Mouse (Mus musculus) erythroblast, embryonic 14.5 days (primary cell): ENCODE measurements around the gene Gcdh. TPM values are rescaled to one million over a fixed set of nuclear protein-coding genes. Genes with fewer than 3 reads are reported as not detected.

ENCODE experiments used
- H3K27me3 ChIP-seq: 2 replicates; pipeline ENCODE4 v1.6.1; 2012; ENCODE audit warnings: inconsistent platforms; ENCODE audit not compliant: control insufficient read depth
- H3K36me3 ChIP-seq: 2 replicates; pipeline ENCODE4 v1.6.1; 2012; ENCODE audit warnings: mild to moderate bottlenecking, inconsistent platforms; ENCODE audit not compliant: control insufficient read depth
- H3K4me1 ChIP-seq: 2 replicates; pipeline ENCODE4 v1.6.1; 2012; ENCODE audit warnings: inconsistent platforms; ENCODE audit not compliant: control insufficient read depth
- H3K4me3 ChIP-seq: replicated peaks from 2 replicates; pipeline ENCODE3; 2012; ENCODE audit warnings: moderate library complexity, mild to moderate bottlenecking, inconsistent platforms
- H3K9me3 ChIP-seq: 2 replicates; pipeline ENCODE4 v1.6.1; 2012; ENCODE audit warnings: low read length, inconsistent platforms, mixed read lengths; ENCODE audit not compliant: control insufficient read depth
- GATA1 ChIP-seq: IDR thresholded peaks from 2 replicates; pipeline ENCODE4 v1.6.1; 2012; ENCODE audit warnings: low read length, inconsistent platforms, mixed read lengths
- TAL1 ChIP-seq: IDR thresholded peaks from 3 replicates; pipeline ENCODE4 v1.6.1; 2012; ENCODE audit warnings: low read length, inconsistent platforms, mixed read lengths
- polyA plus RNA-seq: library from polyadenylated mRNA; stranded (reverse); fragments of >175 nt; gene quantifications from 2 replicates; pipeline ENCODE4 v1.2.3, GENCODE M21; 2012

The Gcdh gene
- polyA plus RNA-seq, 1 experiment: 15.0 TPM

DNA sequence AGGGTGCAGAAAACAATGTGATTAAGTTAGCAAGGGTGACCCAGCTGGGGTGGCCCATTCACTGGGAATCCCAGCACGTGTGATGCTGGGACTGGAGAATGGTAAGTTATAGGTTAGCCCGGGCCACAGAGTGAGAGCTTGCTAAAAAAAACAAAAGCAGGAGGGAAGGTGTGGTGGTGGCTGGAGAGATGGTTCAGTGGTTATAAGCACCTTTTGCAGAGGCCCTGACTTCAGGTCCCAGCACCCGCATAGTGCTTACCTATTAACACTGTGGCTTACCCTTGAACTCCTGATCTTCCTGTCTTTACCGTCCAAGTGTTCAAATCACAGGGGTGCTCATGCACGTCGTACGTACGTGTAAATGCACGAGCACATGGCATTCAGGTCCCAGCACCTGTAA is 13.3 kb upstream of the Gcdh start:
- Histone ChIP-seq H3K4me1 (peaks cover 70% of the 10 kb centered on the region), H3K9me3 (no peaks in the 10 kb centered on the region), H3K27me3 (peaks cover 5% of the 10 kb centered on the region), H3K4me3 (peak overlapping the region; percentile 20), H3K36me3 (peaks cover 84% of the 10 kb centered on the region)
- TF ChIP-seq GATA1 (no peak), TAL1 (no peak)

DNA sequence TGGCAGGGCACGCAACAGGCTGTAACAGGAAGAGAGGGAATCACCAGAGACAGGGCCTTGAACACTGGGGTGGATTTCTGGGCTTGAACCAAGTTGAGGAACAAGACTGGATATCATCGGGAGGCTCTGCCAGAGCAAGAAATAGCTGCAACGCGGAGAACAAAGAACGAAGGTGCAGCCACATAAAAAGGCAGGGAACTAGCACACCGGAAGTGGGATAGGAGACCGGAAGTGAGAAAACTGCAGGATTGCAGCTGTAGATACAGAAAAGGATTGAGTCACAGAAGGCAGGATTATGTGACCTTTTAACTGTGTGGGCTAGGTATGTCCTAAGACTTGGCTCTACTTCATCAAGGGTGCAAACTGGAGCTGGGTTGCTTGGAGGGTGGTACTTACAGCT is 10.6 kb upstream of the Gcdh start:
- H3K4me1 ChIP-seq: peaks cover 73% of the 10 kb centered on the region
- no peaks in the 10 kb centered on the region for H3K27me3 ChIP-seq
- H3K9me3 ChIP-seq: no peaks in the 10 kb centered on the region
- peak overlapping the region; percentile 59 for H3K4me3 ChIP-seq
- peaks cover 71% of the 10 kb centered on the region for H3K36me3 ChIP-seq
- no peak for TF ChIP-seq GATA1
- TF ChIP-seq TAL1: no peak

DNA sequence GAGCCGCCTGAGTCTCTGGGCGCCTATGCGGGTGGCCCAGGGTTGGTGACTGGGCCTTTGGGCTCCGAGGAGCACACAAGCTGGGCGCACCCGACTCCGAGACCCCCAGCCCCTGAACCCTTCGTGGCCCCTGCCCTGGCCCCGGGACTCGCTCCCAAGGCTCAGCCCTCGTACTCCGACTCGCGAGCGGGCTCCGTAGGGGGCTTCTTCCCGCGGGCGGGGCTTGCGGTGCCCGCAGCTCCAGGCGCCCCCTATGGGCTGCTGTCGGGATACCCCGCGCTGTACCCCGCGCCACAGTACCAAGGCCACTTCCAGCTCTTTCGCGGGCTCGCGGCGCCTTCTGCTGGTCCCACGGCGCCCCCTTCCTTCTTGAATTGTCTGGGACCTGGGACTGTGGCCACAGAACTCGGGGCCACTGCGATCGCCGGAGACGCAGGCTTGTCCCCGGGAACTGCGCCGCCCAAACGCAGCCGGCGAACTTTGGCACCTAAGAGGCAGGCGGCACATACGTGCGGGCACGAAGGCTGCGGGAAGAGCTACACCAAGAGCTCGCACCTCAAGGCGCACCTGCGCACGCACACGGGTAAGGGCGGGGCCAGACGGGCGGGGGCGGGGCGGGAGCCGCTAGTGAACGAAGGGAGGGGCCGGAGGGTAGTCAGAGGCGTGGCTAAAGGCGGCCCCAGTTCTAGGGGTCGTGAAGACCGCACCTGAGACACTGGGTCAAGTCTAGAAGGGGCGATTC is 9.4 kb upstream of the Gcdh start:
- Histone ChIP-seq H3K36me3 (peaks cover 79% of the 10 kb centered on the region), H3K4me1 (peaks cover 74% of the 10 kb centered on the region), H3K4me3 (peak overlapping the region; percentile 74), H3K9me3 (no peaks in the 10 kb centered on the region), H3K27me3 (no peaks in the 10 kb centered on the region)
- TF ChIP-seq TAL1 (no peak), GATA1 (no peak)

DNA sequence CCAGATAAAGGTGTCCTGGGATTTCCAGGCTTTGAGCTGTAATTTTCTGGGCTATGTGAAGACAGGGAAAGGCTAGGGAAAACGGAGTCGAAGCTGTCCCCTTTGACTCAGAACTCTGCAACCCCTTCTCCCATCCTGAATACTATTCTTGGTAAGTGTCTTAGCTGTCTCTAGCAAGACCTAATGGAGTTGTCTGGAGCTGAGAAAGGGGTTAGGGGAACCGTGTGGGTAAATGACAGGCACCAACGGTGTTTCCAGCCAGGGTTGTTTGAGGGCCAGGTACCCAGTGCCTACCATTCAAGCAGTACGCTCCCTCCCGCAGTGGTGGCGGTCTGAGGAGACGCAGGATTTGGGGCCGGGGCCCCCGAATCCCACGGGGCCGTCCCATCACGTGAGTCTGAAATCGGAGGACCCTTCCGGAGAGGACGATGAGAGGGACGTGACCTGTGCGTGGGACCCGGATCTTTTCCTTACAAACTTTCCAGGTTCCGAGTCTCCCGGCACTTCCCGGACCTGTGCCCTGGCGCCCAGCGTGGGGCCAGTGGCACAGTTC is 8.7 kb upstream of the Gcdh start:
- TF ChIP-seq GATA1 (no peak), TAL1 (no peak)
- H3K36me3 ChIP-seq: peaks cover 76% of the 10 kb centered on the region
- no peaks in the 10 kb centered on the region for H3K9me3 ChIP-seq
- H3K4me1 ChIP-seq: peaks cover 76% of the 10 kb centered on the region
- H3K4me3 ChIP-seq: peak overlapping the region; percentile 74
- H3K27me3 ChIP-seq: no peaks in the 10 kb centered on the region

DNA sequence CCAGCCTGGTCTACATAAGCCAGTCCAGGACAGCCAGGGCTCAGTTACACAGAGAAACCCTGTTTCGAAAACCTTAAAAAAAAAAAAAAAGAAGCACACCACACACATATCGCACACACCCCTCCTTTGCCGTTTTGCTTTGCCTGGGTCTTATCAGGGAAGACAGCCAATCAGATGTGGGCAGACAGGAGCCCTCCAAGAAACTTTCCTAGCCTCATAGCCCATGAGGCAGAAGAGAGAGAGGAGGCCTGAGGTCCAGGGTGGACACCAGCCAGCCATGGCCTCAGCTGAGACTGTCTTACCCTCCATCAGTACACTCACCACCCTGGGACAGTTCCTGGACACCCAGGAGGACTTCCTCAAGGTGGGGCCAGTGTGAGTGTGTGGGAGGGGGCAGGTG is 8.0 kb upstream of the Gcdh start, which contains the start of gene Klf1:
TSS of gene Klf1 (plus strand) at position 177 of the 400 bp plus-strand sequence.
- peak within 1 kb of the TSS; percentile 74 for H3K4me3 ChIP-seq
- TF ChIP-seq GATA1 (peak; percentile 79), TAL1 (peak; percentile 31; the same call in 1 of the 3 replicates)
- peaks cover 73% of the 10 kb centered on the region for H3K4me1 ChIP-seq
- H3K27me3 ChIP-seq: no peaks in the 10 kb centered on the region
- H3K36me3 ChIP-seq: peaks cover 74% of the 10 kb centered on the region
- no peaks in the 10 kb centered on the region for H3K9me3 ChIP-seq

DNA sequence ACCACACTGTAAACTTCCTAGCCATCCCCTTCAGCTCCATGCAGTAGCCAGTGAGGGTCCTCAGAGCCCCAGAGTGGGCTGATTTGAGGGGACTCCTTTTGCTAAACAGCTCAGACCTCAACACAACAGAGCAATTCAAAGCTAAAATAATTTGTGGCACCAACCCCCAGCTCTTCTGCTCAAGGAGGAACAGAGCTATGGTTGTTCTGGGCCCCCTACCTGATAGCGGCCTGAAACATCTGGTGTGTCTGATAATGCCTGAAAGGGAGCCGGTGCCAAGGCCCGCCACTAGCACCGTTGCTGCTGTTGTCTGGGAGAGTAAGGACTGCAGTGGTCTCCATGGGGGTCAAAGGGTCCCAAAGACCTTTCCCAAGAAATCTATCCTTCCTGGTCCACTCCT is 7.3 kb upstream of the Gcdh start:
- Histone ChIP-seq H3K9me3 (no peaks in the 10 kb centered on the region), H3K4me3 (peak overlapping the region; percentile 74), H3K27me3 (no peaks in the 10 kb centered on the region), H3K36me3 (peaks cover 74% of the 10 kb centered on the region), H3K4me1 (peaks cover 76% of the 10 kb centered on the region)
- TF ChIP-seq GATA1 (peak; percentile 90), TAL1 (peak; percentile 91)

DNA sequence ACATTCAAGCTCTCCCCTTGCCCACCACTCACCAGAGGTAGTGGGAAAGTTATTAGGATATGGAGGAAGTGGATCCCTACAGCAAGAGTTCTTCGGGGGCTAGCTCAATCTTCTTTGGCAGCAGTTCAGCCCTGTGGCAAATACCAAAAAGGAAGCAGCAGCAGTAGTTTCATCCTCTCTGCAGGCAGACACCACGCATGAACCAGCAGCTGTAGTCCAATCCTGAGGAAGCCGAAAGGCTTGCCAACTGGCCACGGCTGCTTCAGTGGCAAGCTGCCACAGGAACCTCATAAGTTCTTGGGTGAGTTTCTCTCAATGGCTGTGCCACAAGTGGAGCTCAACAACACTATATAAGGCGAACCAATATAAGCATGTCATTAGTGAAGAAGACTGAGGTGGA is 2.2 kb upstream of the Gcdh start:
- Histone ChIP-seq H3K9me3 (no peaks in the 10 kb centered on the region), H3K27me3 (no peaks in the 10 kb centered on the region), H3K36me3 (peaks cover 56% of the 10 kb centered on the region), H3K4me1 (peaks cover 89% of the 10 kb centered on the region), H3K4me3 (no peak overlapping the region)
- TF ChIP-seq GATA1: no peak

DNA sequence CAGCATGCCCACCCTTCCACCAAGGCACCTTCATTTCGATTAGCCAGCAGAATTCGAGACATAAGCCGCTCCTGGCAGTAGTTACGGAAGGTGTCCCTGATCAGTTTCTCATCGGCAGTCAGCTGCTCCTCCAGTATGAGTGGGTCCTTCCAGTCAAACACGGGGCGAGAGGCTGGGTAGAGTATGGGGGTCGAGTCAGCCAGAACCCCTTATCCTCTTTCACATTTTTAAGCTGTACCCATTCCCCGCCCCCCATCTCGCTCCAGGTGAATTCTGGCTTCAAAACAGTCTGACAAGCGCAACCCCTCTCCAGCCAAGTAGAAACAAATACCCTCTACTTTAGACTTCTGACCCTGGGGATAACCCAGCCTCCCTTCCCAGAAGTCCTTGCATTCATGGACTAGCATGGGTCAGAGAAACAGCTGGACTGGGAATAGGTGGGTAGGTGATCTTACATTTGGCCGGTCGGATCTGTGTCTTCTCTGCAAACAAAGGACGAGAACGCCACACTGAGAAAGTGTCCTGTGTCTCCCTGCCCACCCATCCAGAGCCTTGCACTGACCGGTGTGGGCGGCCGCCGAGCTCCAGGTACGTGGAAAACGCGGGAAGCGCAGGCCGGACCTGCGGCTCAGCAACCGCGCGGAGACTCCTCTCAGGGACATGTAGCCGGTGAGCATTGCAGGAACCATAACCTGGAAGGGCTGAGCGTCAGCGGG is 570 bp downstream of the Gcdh start:
- TF ChIP-seq GATA1: 0 out of 2 replicates have a peak, but pooled peaks have one; percentile 26
- no peak for TF ChIP-seq TAL1
- peak overlapping the region; percentile 99 for H3K4me3 ChIP-seq
- peaks cover 74% of the 10 kb centered on the region for H3K4me1 ChIP-seq
- H3K36me3 ChIP-seq: peaks cover 61% of the 10 kb centered on the region
- H3K27me3 ChIP-seq: no peaks in the 10 kb centered on the region
- no peaks in the 10 kb centered on the region for H3K9me3 ChIP-seq

DNA sequence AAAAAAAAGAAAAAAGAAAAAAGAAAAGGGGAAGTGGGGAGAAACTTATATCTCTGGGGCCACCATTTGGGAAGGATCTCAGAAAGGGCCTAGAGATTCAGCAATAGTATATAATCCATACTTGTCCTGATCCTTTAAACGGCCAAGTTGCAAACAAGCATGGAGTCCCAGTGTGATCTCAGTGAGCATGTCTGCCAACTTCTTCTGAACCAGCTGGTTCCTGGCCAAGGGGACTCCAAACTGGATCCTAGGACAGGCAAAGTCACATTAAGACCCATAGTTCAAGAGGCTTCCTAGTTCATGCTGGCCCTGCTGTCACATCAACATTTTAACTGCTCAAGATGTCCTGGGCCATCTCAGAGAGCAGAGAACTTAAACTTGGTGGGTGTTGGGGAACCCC is 4.6 kb downstream of the Gcdh start:
- Histone ChIP-seq H3K27me3 (no peaks in the 10 kb centered on the region), H3K4me1 (peaks cover 58% of the 10 kb centered on the region), H3K36me3 (peaks cover 82% of the 10 kb centered on the region), H3K9me3 (no peaks in the 10 kb centered on the region), H3K4me3 (no peak overlapping the region)
- TF ChIP-seq GATA1: no peak
- no peak for TF ChIP-seq TAL1
